Mouse (Mus musculus): ENCODE measurements at regions not wholly inside any gene's neighbourhood (a gene's known extent, or its start where the extent isn't known, plus 50 kb on each side); places are given as distances from the start of the nearest gene placed in this dataset.

GRCm38 (mm10) chr17:84895526-84895925, 61.0 kb upstream of the Ppm1b start:
- ATAC-seq (ENCODE audit: low FRiP score, low TSS enrichment), result no peak
- H3K4me3 ChIP-seq (replicated peaks; ENCODE audit: low read depth, low read length), result no peak overlapping the region
- 89% methylated on average over 3 of the region's 3 CpGs for WGBS

DNA sequence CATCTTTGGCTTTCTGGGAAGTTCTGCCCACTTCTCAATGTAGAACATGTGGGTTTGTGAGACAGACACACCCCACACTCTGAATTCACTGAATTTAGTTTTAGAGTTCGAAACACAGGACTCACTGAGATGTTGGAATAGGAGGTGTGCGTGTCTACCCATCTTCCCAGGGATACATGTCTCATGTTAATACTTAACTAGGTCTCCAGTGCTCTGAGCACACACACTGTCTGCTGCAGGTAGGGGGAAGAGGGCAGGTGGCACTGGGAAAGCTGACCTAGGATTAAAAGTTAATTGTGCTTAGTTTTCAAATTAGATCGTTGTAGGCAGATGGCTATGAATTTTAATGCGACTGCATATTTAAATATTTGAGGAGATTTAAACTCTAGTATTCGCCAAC, 60.0 kb upstream of the Ppm1b start:
- no peak overlapping the region for H3K4me2 ChIP-seq (ENCODE audit: low read length)
- WGBS, result 81% methylated on average over 5 of the region's 5 CpGs
- H3K36me3 ChIP-seq (ENCODE audit: control insufficient read depth, insufficient read depth, low read length), result no peaks in the 10 kb centered on the region
- H3K27ac ChIP-seq (replicated peaks; ENCODE audit: low read depth, low read length), result no peak overlapping the region
- no peaks in the 10 kb centered on the region for H3K9me3 ChIP-seq (ENCODE audit: control insufficient read depth, low read length)
- H3K27me3 ChIP-seq (ENCODE audit: control insufficient read depth, insufficient read depth, low read length), result no peaks in the 10 kb centered on the region
- no peaks in the 10 kb centered on the region for H3K4me1 ChIP-seq (ENCODE audit: control insufficient read depth, insufficient read depth, low read length)
- no peak overlapping the region for H3K9ac ChIP-seq (replicated peaks; ENCODE audit: low read length)
- DNase-seq (no peak), ATAC-seq (ENCODE audit: low FRiP score, low TSS enrichment) (no peak)
- no peak overlapping the region for H3K4me3 ChIP-seq (replicated peaks; ENCODE audit: low read depth, low read length)

More at GRCm38 (mm10) chr17:84895526-84895925, 61.0 kb upstream of the Ppm1b start:
- Histone ChIP-seq H3K9me3 (ENCODE audit: control insufficient read depth, low read length) (no peaks in the 10 kb centered on the region), H3K27ac (replicated peaks; ENCODE audit: low read depth, low read length) (no peak overlapping the region), H3K4me1 (ENCODE audit: control insufficient read depth, insufficient read depth, low read length) (no peaks in the 10 kb centered on the region), H3K36me3 (ENCODE audit: control insufficient read depth, insufficient read depth, low read length) (no peaks in the 10 kb centered on the region), H3K4me2 (ENCODE audit: low read length) (no peak overlapping the region), H3K9ac (replicated peaks; ENCODE audit: low read length) (no peak overlapping the region), H3K27me3 (ENCODE audit: control insufficient read depth, insufficient read depth, low read length) (no peaks in the 10 kb centered on the region)
- DNase-seq, result no peak

GRCm38 (mm10) chr17:84898407-84898806, 58.1 kb upstream of the Ppm1b start:
- no peaks in the 10 kb centered on the region for H3K4me1 ChIP-seq (ENCODE audit: control insufficient read depth, insufficient read depth, low read length)
- no peak overlapping the region for H3K9ac ChIP-seq (replicated peaks; ENCODE audit: low read length)
- DNase-seq, result no peak
- H3K27ac ChIP-seq (replicated peaks; ENCODE audit: low read depth, low read length), result no peak overlapping the region
- no peaks in the 10 kb centered on the region for H3K9me3 ChIP-seq (ENCODE audit: control insufficient read depth, low read length)
- no peak overlapping the region for H3K4me2 ChIP-seq (ENCODE audit: low read length)
- H3K4me3 ChIP-seq (replicated peaks; ENCODE audit: low read depth, low read length), result no peak overlapping the region
- no peaks in the 10 kb centered on the region for H3K27me3 ChIP-seq (ENCODE audit: control insufficient read depth, insufficient read depth, low read length)
- WGBS, result 95% methylated on average over 4 of the region's 4 CpGs
- ATAC-seq (ENCODE audit: low FRiP score, low TSS enrichment), result no peak
- no peaks in the 10 kb centered on the region for H3K36me3 ChIP-seq (ENCODE audit: control insufficient read depth, insufficient read depth, low read length)

- ATAC-seq (ENCODE audit: low FRiP score, low TSS enrichment) (no peak), DNase-seq (no peak)
- Histone ChIP-seq H3K4me1 (ENCODE audit: control insufficient read depth, insufficient read depth, low read length) (no peaks in the 10 kb centered on the region), H3K4me3 (replicated peaks; ENCODE audit: low read depth, low read length) (no peak overlapping the region), H3K9ac (replicated peaks; ENCODE audit: low read length) (no peak overlapping the region), H3K9me3 (ENCODE audit: control insufficient read depth, low read length) (no peaks in the 10 kb centered on the region), H3K27me3 (ENCODE audit: control insufficient read depth, insufficient read depth, low read length) (no peaks in the 10 kb centered on the region), H3K36me3 (ENCODE audit: control insufficient read depth, insufficient read depth, low read length) (no peaks in the 10 kb centered on the region), H3K27ac (replicated peaks; ENCODE audit: low read depth, low read length) (no peak overlapping the region), H3K4me2 (ENCODE audit: low read length) (no peak overlapping the region)
- WGBS, result 90% methylated on average over 9 of the region's 9 CpGs
These were observed 52.8 kb upstream of the Ppm1b start for GRCm38 (mm10) chr17:84903625-84904337.
